9 mouse cellular contexts compared by ENCODE assay signal in the genomic region with DNA sequence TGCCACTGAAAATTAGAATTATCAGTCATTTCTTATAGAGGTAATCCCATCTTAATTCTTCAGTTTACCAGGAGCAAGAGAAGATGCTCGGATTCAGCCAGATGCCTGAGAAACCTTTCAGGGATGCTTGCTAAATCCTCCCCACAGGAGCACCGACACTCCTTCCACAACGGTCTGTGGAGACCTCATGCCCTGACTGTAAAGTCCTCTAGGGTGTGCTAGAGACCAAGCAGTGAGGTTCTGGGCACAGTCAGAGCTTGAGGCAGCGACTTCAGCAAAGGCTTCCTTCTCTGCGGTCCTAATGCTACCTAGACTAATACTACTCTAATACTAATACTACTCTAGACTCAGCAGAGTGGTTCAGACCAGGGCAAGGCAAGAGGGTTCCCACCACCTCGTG. TPM values are rescaled to one million over a fixed set of nuclear protein-coding genes. Genes with fewer than 3 reads are reported as not detected.
DNase-seq lines count a peak whose midpoint lies in the region; ATAC-seq lines count a peak whose summit lies in the region.
"Had no signal": no experiment of that assay in that cellular context is flagged by ENCODE, and none has a peak within 500 bp of the region (broad histone marks: within the 10 kb centered on the region; RNA-seq: fewer than 3 reads in every experiment).

No protein-coding gene starts in this region.

- H3K9ac ChIP-seq in embryonic facial prominence, embryonic 11.5 days (replicated peaks; ENCODE audit: low read length): no peak overlapping the region
- no peak overlapping the region for H3K9ac ChIP-seq in hindbrain, embryonic 11.5 days (ENCODE audit: low read depth, low read length)

- 0 out of 2 replicates have a peak, but pooled peaks have one; percentile 34 for ATAC-seq in embryonic facial prominence, embryonic 11.5 days (replicated peaks; ENCODE audit: insufficient number of reproducible peaks, low FRiP score, low TSS enrichment, low read depth)
- no peak for ATAC-seq in hindbrain, embryonic 11.5 days (ENCODE audit: low FRiP score)

- DNase-seq in gastrocnemius, postnatal 10 days: peak; percentile 14
- no peak for DNase-seq in gastrocnemius, postnatal 4 days (ENCODE audit: low spot score in 2 of 2)
- peak; percentile 22 for DNase-seq in adrenal gland, adult 8-10 months
- DNase-seq in embryonic facial prominence, embryonic 11.5 days (ENCODE audit: low spot score): peak; percentile 51
- peak; percentile 34 for DNase-seq in hindbrain, embryonic 11.5 days (ENCODE audit: low spot score)
- DNase-seq in layer of hippocampus, adult 9-11 months: peak; percentile 37
- peak; percentile 52 for DNase-seq in mesoderm, embryonic 11.5 days (ENCODE audit: low read depth, low spot score)
- DNase-seq in splenic B cell, adult 2 months (ENCODE audit: low read depth, low spot score): peak; percentile 41

- H3K4me2 ChIP-seq in embryonic facial prominence, embryonic 11.5 days (ENCODE audit: low read depth, low read length): no peak overlapping the region
- no peak overlapping the region for H3K4me2 ChIP-seq in hindbrain, embryonic 11.5 days (replicated peaks; ENCODE audit: low read depth, low read length)

- no peaks in the 10 kb centered on the region for H3K4me1 ChIP-seq in embryonic facial prominence, embryonic 11.5 days (ENCODE audit: control insufficient read depth, insufficient read depth, low read length)
- H3K4me1 ChIP-seq in hindbrain, embryonic 11.5 days (replicated peaks; ENCODE audit: control insufficient read depth, insufficient read depth, low read length): no peaks in the 10 kb centered on the region

- no peaks in the 10 kb centered on the region for H3K36me3 ChIP-seq in embryonic facial prominence, embryonic 11.5 days (replicated peaks; ENCODE audit: control insufficient read depth, insufficient read depth, low read depth, low read length)
- no peaks in the 10 kb centered on the region for H3K36me3 ChIP-seq in hindbrain, embryonic 11.5 days (ENCODE audit: control insufficient read depth, insufficient read depth, low read length)
- no peaks in the 10 kb centered on the region for H3K36me3 ChIP-seq in splenic B cell, adult 2 months (ENCODE audit: control insufficient read depth, insufficient read depth, low read length, poor library complexity, severe bottlenecking)

- H3K27ac ChIP-seq in embryonic facial prominence, embryonic 11.5 days (replicated peaks; ENCODE audit: low read depth, low read length): no peak overlapping the region
- no peak overlapping the region for H3K27ac ChIP-seq in hindbrain, embryonic 11.5 days (ENCODE audit: low read depth, low read length)

- H3K4me3 ChIP-seq in embryonic facial prominence, embryonic 11.5 days (ENCODE audit: low read depth, low read length): no peak overlapping the region
- H3K4me3 ChIP-seq in hindbrain, embryonic 11.5 days (ENCODE audit: low read depth, low read length): no peak overlapping the region

- H3K9me3 ChIP-seq in embryonic facial prominence, embryonic 11.5 days (replicated peaks; ENCODE audit: control insufficient read depth, low read length): no peaks in the 10 kb centered on the region
- H3K9me3 ChIP-seq in hindbrain, embryonic 11.5 days (ENCODE audit: control insufficient read depth, low read length): no peaks in the 10 kb centered on the region

- no peaks in the 10 kb centered on the region for H3K27me3 ChIP-seq in embryonic facial prominence, embryonic 11.5 days (ENCODE audit: control insufficient read depth, insufficient read depth, low read length)
- H3K27me3 ChIP-seq in hindbrain, embryonic 11.5 days (ENCODE audit: control insufficient read depth, insufficient read depth, low read length): no peaks in the 10 kb centered on the region
- no peaks in the 10 kb centered on the region for H3K27me3 ChIP-seq in splenic B cell, adult 2 months (ENCODE audit: control insufficient read depth, insufficient read depth, low read length, poor library complexity, severe bottlenecking)

- 19% methylated on average over 6 of the region's 6 CpGs for WGBS in embryonic facial prominence, embryonic 11.5 days
- WGBS in hindbrain, embryonic 11.5 days: 22% methylated on average over 6 of the region's 6 CpGs

RNA-seq across cellular contexts. Expression of a gene that starts 22.6 kb away (rescaled TPM):
- not detected for total RNA-seq in gastrocnemius, postnatal 10 days (2021)
- total RNA-seq in gastrocnemius, postnatal 4 days (2021): not detected
- not detected for total RNA-seq in adrenal gland, adult 8-10 months (2022)
- polyA plus RNA-seq in embryonic facial prominence, embryonic 11.5 days (2014; fragmentation: Nextera tagmentation; extraction: Ambion mirVana): not detected in 2 replicates
- polyA plus RNA-seq in hindbrain, embryonic 11.5 days (2014; fragmentation: Nextera tagmentation; extraction: Ambion mirVana): not detected in 2 replicates
- polyA plus RNA-seq: intestine, embryonic 14.5 days had no signal

RNA-seq across cellular contexts. Expression of a gene that starts 33.7 kb away (rescaled TPM):
- not detected for total RNA-seq in gastrocnemius, postnatal 10 days (2021)
- not detected for total RNA-seq in gastrocnemius, postnatal 4 days (2021)
- total RNA-seq in adrenal gland, adult 8-10 months (2022): not detected
- not detected in 2 replicates for polyA plus RNA-seq in embryonic facial prominence, embryonic 11.5 days (2014; fragmentation: Nextera tagmentation; extraction: Ambion mirVana)
- not detected in 2 replicates for polyA plus RNA-seq in hindbrain, embryonic 11.5 days (2014; fragmentation: Nextera tagmentation; extraction: Ambion mirVana)
- polyA plus RNA-seq: intestine, embryonic 14.5 days had no signal

RNA-seq across cellular contexts. Expression of a gene that starts 45.6 kb away (rescaled TPM):
- not detected for total RNA-seq in gastrocnemius, postnatal 10 days (2021)
- total RNA-seq in gastrocnemius, postnatal 4 days (2021): not detected
- total RNA-seq in adrenal gland, adult 8-10 months (2022): not detected
- polyA plus RNA-seq in embryonic facial prominence, embryonic 11.5 days (2014; fragmentation: Nextera tagmentation; extraction: Ambion mirVana): not detected in 2 replicates
- polyA plus RNA-seq in hindbrain, embryonic 11.5 days (2014; fragmentation: Nextera tagmentation; extraction: Ambion mirVana): not detected in 2 replicates
- polyA plus RNA-seq: intestine, embryonic 14.5 days had no signal

RNA-seq across cellular contexts. Expression of a gene that starts 54.0 kb away (rescaled TPM):
- not detected for total RNA-seq in gastrocnemius, postnatal 10 days (2021)
- total RNA-seq in gastrocnemius, postnatal 4 days (2021): not detected
- total RNA-seq in adrenal gland, adult 8-10 months (2022): not detected
- polyA plus RNA-seq in embryonic facial prominence, embryonic 11.5 days (2014; fragmentation: Nextera tagmentation; extraction: Ambion mirVana): not detected in 2 replicates
- polyA plus RNA-seq in hindbrain, embryonic 11.5 days (2014; fragmentation: Nextera tagmentation; extraction: Ambion mirVana): not detected in 2 replicates
- polyA plus RNA-seq: intestine, embryonic 14.5 days had no signal

RNA-seq across cellular contexts. Expression of a gene that starts 59.7 kb away (rescaled TPM):
- total RNA-seq in gastrocnemius, postnatal 10 days (2021): not detected
- total RNA-seq in gastrocnemius, postnatal 4 days (2021): not detected
- total RNA-seq in adrenal gland, adult 8-10 months (2022): not detected
- polyA plus RNA-seq in embryonic facial prominence, embryonic 11.5 days (2014; fragmentation: Nextera tagmentation; extraction: Ambion mirVana): not detected in 2 replicates
- not detected in 2 replicates for polyA plus RNA-seq in hindbrain, embryonic 11.5 days (2014; fragmentation: Nextera tagmentation; extraction: Ambion mirVana)
- polyA plus RNA-seq: intestine, embryonic 14.5 days had no signal

Comparison
In these comparisons a context has a peak if more than half of its experiments do, and no peak if none do; other contexts are left out.
1. DNase-seq: peak in gastrocnemius, postnatal 10 days (single experiment), adrenal gland, adult 8-10 months (single experiment), embryonic facial prominence, embryonic 11.5 days (single experiment), hindbrain, embryonic 11.5 days (single experiment), layer of hippocampus, adult 9-11 months (single experiment), mesoderm, embryonic 11.5 days (single experiment) and splenic B cell, adult 2 months (single experiment); none in gastrocnemius, postnatal 4 days (0 of 2).